27 mouse cellular contexts compared by ENCODE assay signal in genomic region chr8:125604213-125604816, GRCm38 (mm10). TPM values are rescaled to one million over a fixed set of nuclear protein-coding genes. Genes with fewer than 3 reads are reported as not detected.
DNase-seq lines count a peak whose midpoint lies in the region; ATAC-seq and TF ChIP-seq lines count a peak whose summit lies in the region.
"Had no signal": no experiment of that assay in that cellular context is flagged by ENCODE, and none has a peak within 500 bp of the region (broad histone marks: within the 10 kb centered on the region; RNA-seq: fewer than 3 reads in every experiment).

No protein-coding gene starts in this region.

- H3K4me3 ChIP-seq in intestine, embryonic 14.5 days (ENCODE audit: low read depth, low read length) = no peak overlapping the region
- no peak overlapping the region for H3K4me3 ChIP-seq in intestine, embryonic 16.5 days (ENCODE audit: low read length)
- peak overlapping the region; percentile 17; the same call in 1 of the 2 replicates for H3K4me3 ChIP-seq in E14TG2a.4 (replicated peaks; ENCODE audit: low read length)
- H3K4me3 ChIP-seq: embryonic facial prominence, embryonic 13.5 days; forebrain, embryonic 13.5 days; hindbrain, embryonic 15.5 days; left cerebral cortex, adult 2 months; liver, embryonic 15.5 days; lung, embryonic 15.5 days; midbrain, embryonic 13.5 days; neural tube, embryonic 15.5 days had no signal

- H3K4me1 ChIP-seq in intestine, embryonic 14.5 days (replicated peaks; ENCODE audit: control insufficient read depth, insufficient read depth, low read length) = peaks cover 13% of the 10 kb centered on the region
- H3K4me1 ChIP-seq in intestine, embryonic 16.5 days (ENCODE audit: control insufficient read depth, insufficient read depth, low read length) = peaks cover 9% of the 10 kb centered on the region
- H3K4me1 ChIP-seq in E14TG2a.4 (replicated peaks; ENCODE audit: low read depth, low read length) = peaks cover 33% of the 10 kb centered on the region
- H3K4me1 ChIP-seq: forebrain, embryonic 13.5 days; hindbrain, embryonic 15.5 days; neural tube, embryonic 15.5 days had no signal

- ATAC-seq in intestine, embryonic 14.5 days (replicated peaks; ENCODE audit: low FRiP score, low TSS enrichment, low read depth) = 0 out of 2 replicates have a peak, but pooled peaks have one; percentile 19
- no peak for ATAC-seq in intestine, embryonic 16.5 days
- ATAC-seq in granulocyte monocyte progenitor cell, adult 5-6 weeks (replicated peaks; ENCODE audit: poor library complexity, severe bottlenecking) = peak; percentile 65
- ATAC-seq: forebrain, embryonic 13.5 days; midbrain, embryonic 13.5 days; Patski had no signal

- H3K9ac ChIP-seq in intestine, embryonic 14.5 days (ENCODE audit: low read length) = no peak overlapping the region
- H3K9ac ChIP-seq in intestine, embryonic 16.5 days (ENCODE audit: low read depth, low read length) = no peak overlapping the region
- H3K9ac ChIP-seq: embryonic facial prominence, embryonic 13.5 days; forebrain, embryonic 13.5 days; hindbrain, embryonic 15.5 days; liver, embryonic 15.5 days; lung, embryonic 15.5 days; midbrain, embryonic 13.5 days; neural tube, embryonic 15.5 days had no signal

- no peak overlapping the region for H3K4me2 ChIP-seq in intestine, embryonic 14.5 days (ENCODE audit: low read length)
- H3K4me2 ChIP-seq in intestine, embryonic 16.5 days (ENCODE audit: low read depth, low read length) = no peak overlapping the region
- H3K4me2 ChIP-seq: embryonic facial prominence, embryonic 13.5 days; forebrain, embryonic 13.5 days; hindbrain, embryonic 15.5 days; liver, embryonic 15.5 days; lung, embryonic 15.5 days; midbrain, embryonic 13.5 days; neural tube, embryonic 15.5 days had no signal

- TF ChIP-seq CTCF in E14TG2a.4 (conservative IDR thresholded peaks at IDR 0.05; ENCODE audit: low read length) = no peak

- DNase-seq in intestine, embryonic 14.5 days (ENCODE audit: low spot score) = no peak
- peak; percentile 31 for DNase-seq in A20 (ENCODE audit: low read depth, low spot score)
- DNase-seq in thymus, postnatal 14 days = no peak
- no peak for DNase-seq in adrenal gland, adult 8-10 months
- DNase-seq in lung, postnatal 14 days = no peak
- DNase-seq: adrenal gland, postnatal 14 days; cerebellum, adult 2 months; cerebellum, postnatal 25 days; heart, postnatal 36 days; kidney, adult 18-20 months; liver; right cerebral cortex, adult 18-20 months had no signal

- H3K27me3 ChIP-seq in intestine, embryonic 14.5 days (replicated peaks; ENCODE audit: control insufficient read depth, insufficient read depth, low read length) = no peaks in the 10 kb centered on the region
- H3K27me3 ChIP-seq in intestine, embryonic 16.5 days (replicated peaks; ENCODE audit: control insufficient read depth, insufficient read depth, low read length) = no peaks in the 10 kb centered on the region
- peaks cover 4% of the 10 kb centered on the region; the same call in 1 of the 2 replicates for H3K27me3 ChIP-seq in E14TG2a.4 (ENCODE audit: insufficient read depth, low read length)
- H3K27me3 ChIP-seq: embryonic facial prominence, embryonic 13.5 days; forebrain, embryonic 13.5 days; hindbrain, embryonic 15.5 days; liver, embryonic 15.5 days; lung, embryonic 15.5 days; midbrain, embryonic 13.5 days; neural tube, embryonic 15.5 days; Patski had no signal

- no peak overlapping the region for H3K27ac ChIP-seq in intestine, embryonic 14.5 days (ENCODE audit: low read depth)
- no peak overlapping the region for H3K27ac ChIP-seq in intestine, embryonic 16.5 days (ENCODE audit: low read length)
- H3K27ac ChIP-seq: embryonic facial prominence, embryonic 13.5 days; forebrain, embryonic 13.5 days; hindbrain, embryonic 15.5 days; kidney, postnatal 0 days; left cerebral cortex, adult 2 months; liver, embryonic 15.5 days; lung, embryonic 15.5 days; macrophage; midbrain, embryonic 13.5 days; neural tube, embryonic 15.5 days; stomach, postnatal 0 days had no signal

- H3K36me3 ChIP-seq in intestine, embryonic 14.5 days (ENCODE audit: control insufficient read depth, insufficient read depth, low read length) = no peaks in the 10 kb centered on the region
- H3K36me3 ChIP-seq in intestine, embryonic 16.5 days (ENCODE audit: control insufficient read depth, insufficient read depth, low read length) = no peaks in the 10 kb centered on the region
- H3K36me3 ChIP-seq in E14TG2a.4 (ENCODE audit: insufficient read depth, low read length) = no peaks in the 10 kb centered on the region
- H3K36me3 ChIP-seq: embryonic facial prominence, embryonic 13.5 days; hindbrain, embryonic 15.5 days; liver, embryonic 15.5 days; lung, embryonic 15.5 days; midbrain, embryonic 13.5 days; neural tube, embryonic 15.5 days had no signal

- no peaks in the 10 kb centered on the region for H3K9me3 ChIP-seq in intestine, embryonic 14.5 days (ENCODE audit: control insufficient read depth, low read length)
- H3K9me3 ChIP-seq in intestine, embryonic 16.5 days (ENCODE audit: control insufficient read depth, low read length) = no peaks in the 10 kb centered on the region
- H3K9me3 ChIP-seq in E14TG2a.4 (ENCODE audit: low read length) = no peaks in the 10 kb centered on the region
- H3K9me3 ChIP-seq: embryonic facial prominence, embryonic 13.5 days; forebrain, embryonic 13.5 days; hindbrain, embryonic 15.5 days; liver, embryonic 15.5 days; lung, embryonic 15.5 days; midbrain, embryonic 13.5 days; neural tube, embryonic 15.5 days had no signal

- WGBS in intestine, embryonic 14.5 days = 83% methylated on average over 18 of the region's 18 CpGs
- 77% methylated on average over 18 of the region's 18 CpGs for WGBS in intestine, embryonic 16.5 days

RNA-seq across cellular contexts. Expression of gene Sipa1l2, which starts 34.7 kb away (rescaled TPM):
- 6.9 and 7.2 TPM in 2 replicates for polyA plus RNA-seq in intestine, embryonic 14.5 days (2014; fragmentation: Nextera tagmentation; extraction: Ambion mirVana)
- polyA plus RNA-seq in intestine, embryonic 16.5 days (2015; fragmentation: Nextera tagmentation; extraction: Ambion mirVana) = 4.9 and 6.8 TPM in 2 replicates
- 1.0 and 1.4 TPM in 2 replicates for total RNA-seq in granulocyte monocyte progenitor cell, adult 5-6 weeks (2014; fragmentation: Nextera tagmentation)
- 1.9 and 2.4 TPM in 2 replicates for total RNA-seq in granulocyte monocyte progenitor cell, adult 5-6 weeks (2017)
- 10 to 100 TPM; 48.7 to 56.9 (median 53.8) TPM for total RNA-seq in adrenal gland, adult 8-10 months (2022)

Comparison
In these comparisons a context has a peak if more than half of its experiments do, and no peak if none do; other contexts are left out.
1. RNA of gene Sipa1l2, which starts 34.7 kb away (total RNA-seq): 48.7 to 56.9 TPM in adrenal gland, adult 8-10 months; 1.0 to 2.4 TPM in granulocyte monocyte progenitor cell, adult 5-6 weeks; every median in the first group is over 10 times any median in the second.